Mouse (Mus musculus) layer of hippocampus, adult 9-11 months (tissue): Measurements from ENCODE around the gene Hist1h3f.
A peak's percentile ranks its signal among the peaks of the same experiment; 100 is the strongest.

Source experiments
- DNase-seq: peaks from one replicate; pipeline ENCODE4 v3.0.0; 2022

Hist1h3f gene

DNA sequence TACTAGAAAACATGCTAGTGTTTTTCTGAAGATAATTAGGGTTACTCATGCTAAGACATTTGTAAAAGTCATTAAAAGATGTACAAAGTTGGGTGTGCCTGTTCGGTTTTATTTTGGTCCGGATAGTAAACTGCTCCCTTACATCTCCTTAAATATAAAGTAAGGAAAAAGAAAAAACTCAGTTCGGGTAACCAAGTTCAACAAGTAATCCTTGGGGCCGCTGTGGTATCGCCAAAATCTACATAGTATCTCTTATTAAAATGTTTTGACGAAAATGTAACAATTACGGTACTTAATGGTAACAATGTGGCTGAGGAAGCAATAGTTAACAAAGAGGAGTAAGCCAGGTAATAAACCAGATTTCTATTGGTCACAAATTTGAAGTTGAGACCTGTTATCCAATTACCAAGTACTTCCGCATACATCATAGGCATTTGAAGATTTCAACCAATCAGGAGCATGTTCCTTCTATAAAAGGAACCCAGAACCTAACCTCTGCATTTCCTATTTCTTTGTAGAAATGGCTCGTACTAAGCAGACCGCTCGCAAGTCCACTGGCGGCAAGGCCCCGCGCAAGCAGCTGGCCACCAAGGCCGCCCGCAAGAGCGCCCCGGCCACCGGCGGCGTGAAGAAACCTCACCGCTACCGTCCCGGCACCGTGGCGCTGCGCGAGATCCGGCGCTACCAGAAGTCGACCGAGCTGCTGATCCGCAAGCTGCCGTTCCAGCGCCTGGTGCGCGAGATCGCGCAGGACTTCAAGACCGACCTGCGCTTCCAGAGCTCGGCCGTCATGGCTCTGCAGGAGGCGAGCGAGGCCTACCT lies at the start of gene Hist1h3f:
Gene Hist1h3f, plus strand, starts transcription at position 88 of the 822 bp plus-strand sequence.
- peak; percentile 85 for DNase-seq

DNA sequence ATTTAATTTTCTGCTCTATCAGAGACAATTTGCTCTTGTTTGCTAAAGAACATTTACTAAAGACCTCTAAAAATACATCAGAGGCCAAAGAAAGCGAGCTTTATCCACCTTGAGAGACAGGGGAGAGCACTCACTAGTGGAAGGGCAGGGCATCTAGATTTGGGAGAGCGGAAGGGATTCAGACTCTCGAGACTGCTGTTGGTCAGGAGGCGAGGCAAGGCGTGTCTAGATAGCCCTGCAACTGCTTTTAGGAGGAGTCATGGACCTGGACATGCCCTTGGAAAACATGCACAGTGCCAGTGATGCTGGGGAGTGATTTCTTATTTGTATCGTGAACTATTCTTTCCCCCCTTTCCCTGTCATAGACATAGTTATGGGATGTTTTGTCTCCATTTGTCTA lies 48.3 kb upstream of the Hist1h3f start:
- no peak for DNase-seq

DNA sequence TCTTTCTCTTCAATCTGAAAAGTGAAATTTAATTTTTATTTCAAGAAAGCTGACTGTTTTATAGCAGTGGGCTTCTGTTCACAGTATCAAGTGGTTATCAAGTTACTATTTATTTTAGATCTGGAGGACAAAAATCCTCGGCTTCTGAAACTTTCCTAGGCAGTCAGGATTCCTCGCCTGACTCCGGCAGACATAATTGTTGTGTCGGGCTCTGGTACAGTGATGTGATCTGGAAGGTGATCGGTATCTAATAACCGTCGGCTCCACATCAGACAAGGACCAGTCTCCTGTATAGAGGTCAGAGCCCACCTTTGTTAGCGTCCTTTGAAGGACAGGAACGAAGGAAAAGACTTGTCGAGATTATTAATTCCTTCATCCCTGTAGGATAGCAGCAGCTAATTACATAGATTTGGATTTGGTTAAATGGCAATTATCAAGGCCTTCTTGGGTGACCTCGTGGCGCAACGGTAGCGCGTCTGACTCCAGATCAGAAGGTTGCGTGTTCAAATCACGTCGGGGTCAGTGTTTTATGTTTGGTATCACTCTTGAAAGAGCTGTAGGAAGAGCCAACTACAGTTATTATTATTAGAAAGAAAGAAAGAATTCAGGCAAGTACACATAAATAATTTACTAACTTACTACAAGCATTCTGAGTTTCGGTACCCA lies 46.1 kb upstream of the Hist1h3f start:
- no peak for DNase-seq

DNA sequence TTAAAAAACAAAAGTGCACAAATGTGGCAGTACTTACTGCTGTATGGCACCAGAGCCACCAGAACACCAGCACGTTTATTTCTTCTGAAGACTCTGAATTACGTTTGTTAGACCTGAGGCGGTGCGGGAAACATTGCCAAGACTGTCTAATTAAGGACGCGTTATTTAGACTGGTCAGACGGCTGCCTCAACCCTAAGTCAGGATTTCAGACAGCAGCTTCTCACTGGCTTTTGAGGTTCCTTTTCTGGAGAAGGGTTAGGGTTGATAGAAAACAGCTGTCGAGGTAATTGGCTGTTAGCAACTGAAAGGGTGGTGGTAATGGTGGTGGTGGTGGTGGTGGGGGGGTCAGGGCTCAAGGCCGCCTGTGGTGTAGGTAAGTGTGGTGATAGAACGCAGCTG lies 45.2 kb upstream of the Hist1h3f start:
- DNase-seq = no peak

DNA sequence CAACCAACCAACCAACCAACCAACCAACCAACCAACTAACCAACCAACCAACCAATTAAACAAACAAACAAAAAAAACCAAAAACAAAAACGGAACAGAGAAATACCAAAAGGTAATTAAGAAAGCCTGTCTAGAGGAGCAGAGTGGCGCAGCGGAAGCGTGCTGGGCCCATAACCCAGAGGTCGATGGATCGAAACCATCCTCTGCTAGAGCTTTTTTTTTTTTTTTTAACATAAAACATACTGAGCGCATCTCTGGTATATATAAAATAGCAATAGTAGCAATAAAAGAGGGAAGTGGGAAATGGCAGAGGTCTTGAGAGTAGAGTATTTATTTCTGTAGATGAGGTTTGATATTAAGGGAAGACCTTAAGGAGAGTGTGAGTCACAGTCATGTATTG lies 43.9 kb upstream of the Hist1h3f start:
- no peak for DNase-seq

DNA sequence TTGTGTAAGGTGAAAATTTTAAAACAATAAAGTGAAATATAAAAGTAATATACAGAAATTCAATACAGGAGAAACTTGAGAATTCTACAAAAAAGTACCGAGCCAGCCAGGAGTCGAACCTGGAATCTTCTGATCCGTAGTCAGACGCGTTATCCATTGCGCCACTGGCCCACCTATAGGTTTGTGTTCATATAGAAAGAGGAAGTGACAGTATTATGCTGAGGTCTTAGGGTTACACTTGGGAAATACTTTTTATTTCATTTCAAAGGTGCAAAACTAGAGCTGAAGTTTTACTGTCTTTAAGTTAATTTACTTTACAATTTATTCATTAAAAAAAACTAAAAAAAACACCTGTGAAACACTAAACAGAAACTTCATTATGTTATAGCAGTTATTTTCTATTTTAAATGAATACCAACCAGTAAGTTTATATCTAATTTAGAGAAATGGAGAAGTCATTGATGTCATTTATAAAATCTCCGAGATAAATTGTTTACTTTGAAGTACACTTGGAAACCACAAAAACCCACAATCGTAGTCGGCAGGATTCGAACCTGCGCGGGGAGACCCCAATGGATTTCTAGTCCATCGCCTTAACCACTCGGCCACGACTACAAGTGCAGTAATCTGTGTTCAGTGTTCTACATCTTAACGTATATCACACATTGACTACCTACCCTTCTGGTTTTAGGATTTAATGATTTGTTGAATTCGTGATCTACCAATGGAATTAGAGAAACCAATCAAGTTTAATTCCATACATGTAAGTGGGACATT lies 43.2 kb upstream of the Hist1h3f start:
- peak; percentile 45 for DNase-seq

DNA sequence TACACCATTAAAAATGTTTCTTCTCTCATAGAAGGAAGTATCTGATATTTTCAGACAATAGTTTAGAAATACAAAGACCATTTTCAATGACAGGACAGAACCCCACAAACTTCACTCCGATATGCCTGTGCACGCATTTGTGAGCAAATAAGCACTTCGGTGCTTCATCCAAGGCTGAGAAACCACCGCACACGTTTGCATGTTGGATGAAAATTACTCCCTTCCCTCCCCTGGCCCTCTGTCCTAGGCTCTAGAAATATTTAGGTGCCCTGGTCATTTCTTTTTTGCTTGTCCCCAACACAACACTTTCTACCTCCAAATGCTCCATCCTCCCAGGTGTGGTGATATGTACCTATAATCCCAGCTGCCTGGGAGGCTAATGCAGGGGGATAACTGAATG lies 42.3 kb upstream of the Hist1h3f start:
- no peak for DNase-seq

DNA sequence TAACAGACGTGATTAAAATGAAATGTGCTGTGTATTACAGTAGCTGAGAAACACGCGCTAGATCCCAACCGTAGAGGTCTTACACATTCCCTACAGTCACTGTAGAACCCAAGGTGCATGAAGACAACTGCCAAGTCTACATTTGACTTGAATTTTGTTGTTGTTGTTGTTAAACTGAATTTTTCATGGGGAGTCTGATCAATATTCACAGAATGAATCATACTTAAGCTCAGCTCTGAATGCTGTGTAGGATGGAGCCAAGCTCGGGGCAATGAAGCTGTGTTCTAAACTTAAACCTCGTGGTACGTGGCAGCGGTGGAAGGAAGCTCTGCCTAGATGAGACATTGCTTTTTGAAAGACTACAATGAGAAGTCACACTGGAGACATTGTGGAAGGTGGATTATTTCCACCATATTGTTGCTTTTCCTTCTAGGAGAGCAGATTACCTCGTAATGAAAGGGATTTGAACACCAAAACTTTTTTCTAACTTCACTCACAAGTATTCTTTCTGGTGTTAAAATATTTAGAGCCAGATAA lies 41.8 kb upstream of the Hist1h3f start:
- DNase-seq = no peak

DNA sequence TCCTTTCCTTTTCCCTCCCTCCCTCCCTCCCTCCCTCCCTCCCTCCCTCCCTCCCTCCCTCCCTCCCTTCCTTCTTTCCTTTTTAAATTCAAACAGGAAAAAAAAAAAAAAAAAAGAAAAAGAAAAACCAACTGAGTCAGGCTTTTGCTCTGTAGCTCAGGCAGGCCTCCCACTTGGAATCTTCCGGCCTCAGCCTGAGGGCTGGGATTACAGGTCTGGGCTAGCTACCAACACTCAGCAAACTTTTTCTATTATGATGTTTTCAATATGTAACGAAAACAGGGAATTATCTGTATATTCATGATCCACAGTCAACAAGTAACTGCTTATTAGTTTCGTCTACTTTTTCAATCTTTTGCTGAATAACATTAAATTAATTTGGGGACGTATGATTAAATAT lies 40.9 kb upstream of the Hist1h3f start:
- no peak for DNase-seq

DNA sequence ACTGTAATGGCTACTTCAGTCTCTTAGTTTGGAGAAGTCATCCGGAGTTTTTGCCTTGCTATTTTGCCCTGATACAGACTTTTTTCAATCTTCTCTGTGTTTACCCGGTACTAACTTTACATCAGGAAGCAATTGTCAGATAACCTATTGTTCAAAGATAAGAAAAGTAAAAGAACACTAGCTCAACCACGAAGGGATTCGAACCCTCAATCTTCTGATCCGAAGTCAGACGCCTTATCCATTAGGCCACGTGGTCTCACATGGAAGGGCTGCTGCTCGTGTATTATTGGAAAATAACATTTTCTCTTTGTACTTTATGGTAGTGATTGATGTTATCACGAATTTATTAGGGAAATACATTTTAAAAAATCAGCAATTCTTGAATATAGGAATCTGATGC lies 40.1 kb upstream of the Hist1h3f start:
- DNase-seq = no peak

DNA sequence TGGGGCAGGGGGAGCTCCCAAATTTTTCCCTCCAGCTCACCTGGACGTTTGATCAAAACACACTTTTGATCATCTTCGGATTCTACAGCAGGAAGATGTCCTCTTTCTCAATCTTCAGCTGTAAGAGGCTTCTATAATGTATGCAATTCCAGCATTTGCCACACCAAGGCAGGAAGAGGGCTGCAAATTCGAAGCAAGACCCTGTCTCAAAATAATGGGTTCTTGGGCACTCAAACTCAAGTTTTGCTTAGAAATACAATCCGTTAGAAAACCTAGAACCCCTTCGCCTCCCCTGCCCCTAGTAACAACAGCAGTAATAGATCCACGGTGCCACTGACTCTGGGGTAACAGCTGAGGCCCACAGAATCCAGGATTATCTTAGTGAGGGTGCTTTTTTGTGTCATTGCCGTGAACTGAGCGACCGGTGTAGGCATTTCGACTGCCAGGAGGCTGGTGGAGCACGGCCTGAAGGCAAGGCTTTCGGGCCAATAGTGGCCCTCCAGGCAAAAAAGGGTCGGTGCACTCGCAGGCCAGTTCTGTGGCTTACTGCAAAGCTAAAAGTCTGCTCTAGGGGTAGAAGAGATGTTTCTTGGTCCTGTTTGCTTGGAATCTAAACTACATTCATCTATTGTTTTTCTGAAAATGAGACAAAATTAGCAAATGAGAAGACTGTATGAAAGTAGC lies 38.0 kb upstream of the Hist1h3f start:
- no peak for DNase-seq

DNA sequence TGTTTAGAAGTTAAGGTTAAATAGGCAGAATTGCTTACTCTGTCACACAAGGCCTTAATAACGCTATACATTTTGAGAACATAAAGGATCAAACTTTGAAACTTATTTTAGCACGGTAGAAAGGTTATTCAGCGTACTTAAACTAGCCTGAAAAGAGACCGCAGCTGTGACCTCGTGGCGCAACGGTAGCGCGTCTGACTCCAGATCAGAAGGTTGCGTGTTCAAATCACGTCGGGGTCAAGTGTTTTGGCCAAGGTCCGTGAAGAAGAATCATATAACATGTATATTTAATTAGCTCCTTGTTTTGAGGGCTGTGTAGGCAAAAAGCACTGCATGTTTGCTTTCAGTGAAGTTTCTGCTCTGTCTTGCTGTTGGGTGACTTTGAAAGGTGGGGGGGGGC lies 37.5 kb upstream of the Hist1h3f start:
- DNase-seq = no peak

DNA sequence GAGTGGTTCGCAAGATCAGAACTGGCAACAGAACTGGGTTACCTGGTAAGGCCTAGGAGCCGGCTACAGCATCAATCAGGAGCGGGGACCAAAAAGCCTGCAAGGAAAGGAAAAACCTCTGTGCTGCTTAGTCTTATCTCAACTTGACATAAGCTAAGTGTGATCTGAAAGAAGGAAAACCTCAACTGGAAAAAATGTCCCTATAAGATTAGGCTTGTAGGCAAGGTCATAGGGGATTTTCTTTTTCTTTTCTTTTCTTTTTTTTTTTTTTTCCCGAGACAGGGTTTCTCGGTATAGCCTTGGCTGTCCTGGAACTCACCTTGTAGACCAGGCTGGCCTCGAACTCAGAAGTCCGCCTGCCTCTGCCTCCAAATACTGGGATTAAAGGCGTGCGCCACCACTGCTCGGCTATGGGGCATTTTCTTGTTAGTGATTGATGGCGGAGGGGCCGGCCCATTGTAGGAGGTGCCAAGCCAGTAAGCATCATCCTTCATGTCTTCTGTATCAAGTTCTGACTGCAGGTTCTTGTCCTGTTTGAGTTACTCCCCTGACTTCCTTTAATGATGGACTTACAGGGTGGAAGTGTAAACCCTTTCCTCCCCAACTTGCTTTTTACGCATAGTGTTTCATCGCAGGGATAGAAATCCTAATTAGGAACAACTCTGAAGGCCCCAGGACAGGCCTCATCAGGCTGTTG lies 36.9 kb upstream of the Hist1h3f start:
- DNase-seq = no peak

DNA sequence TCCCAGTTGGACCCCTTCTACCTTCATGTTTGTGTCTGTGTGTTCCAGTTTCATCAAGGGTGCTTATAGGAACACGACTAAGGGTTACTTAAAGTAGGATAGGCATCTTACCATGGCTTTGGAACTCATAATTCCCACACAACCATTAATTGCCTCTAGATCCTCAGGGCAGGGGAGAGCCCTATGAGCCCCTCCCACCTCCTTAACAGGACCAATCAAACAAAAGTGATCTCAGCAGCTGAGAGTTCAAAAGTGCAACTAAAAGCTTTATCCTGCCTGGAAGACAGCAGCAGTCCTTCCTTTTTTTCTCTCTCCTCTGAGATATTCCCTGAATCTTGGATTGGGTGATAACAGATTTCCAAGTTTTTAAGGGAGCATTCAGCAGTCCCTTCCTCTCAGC lies 33.7 kb upstream of the Hist1h3f start:
- no peak for DNase-seq

DNA sequence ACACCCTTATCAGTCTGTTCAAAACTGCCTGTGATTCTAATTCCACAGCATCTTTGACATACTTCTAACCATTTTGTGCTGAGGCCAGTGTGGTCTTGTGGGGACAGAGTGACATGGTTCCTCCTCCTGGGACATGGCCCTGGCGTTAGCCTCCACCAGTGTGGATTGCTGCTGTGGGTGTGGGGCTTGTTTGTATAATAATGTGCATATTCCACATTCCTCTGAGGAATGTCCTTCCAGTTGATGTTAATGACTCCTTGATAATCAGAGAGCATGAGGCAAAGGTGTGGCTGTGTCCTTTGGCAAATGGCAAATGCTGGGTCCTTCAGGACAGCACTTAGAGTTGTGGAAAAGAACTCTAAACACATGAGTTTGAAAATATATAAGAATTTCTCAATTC lies 30.3 kb upstream of the Hist1h3f start:
- DNase-seq = no peak

DNA sequence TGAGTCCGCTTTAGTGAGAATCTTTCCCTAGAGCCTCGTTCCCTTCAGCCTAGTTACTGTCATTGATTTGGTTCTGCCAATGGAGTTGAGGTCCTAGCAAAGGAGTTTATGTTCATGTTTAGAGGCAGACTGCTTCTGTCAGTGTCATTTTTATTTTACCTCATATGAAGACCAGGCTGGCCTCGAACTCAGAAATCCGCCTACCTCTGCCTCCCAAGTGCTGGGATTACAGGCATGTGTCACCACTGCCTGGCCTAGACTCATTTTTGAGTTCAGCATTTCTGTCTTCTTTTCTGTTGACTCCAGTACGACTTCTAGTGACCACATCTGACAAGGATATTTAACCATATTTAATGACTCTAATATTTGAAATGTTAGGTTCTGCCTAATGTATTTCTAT lies 28.6 kb upstream of the Hist1h3f start:
- DNase-seq = no peak

DNA sequence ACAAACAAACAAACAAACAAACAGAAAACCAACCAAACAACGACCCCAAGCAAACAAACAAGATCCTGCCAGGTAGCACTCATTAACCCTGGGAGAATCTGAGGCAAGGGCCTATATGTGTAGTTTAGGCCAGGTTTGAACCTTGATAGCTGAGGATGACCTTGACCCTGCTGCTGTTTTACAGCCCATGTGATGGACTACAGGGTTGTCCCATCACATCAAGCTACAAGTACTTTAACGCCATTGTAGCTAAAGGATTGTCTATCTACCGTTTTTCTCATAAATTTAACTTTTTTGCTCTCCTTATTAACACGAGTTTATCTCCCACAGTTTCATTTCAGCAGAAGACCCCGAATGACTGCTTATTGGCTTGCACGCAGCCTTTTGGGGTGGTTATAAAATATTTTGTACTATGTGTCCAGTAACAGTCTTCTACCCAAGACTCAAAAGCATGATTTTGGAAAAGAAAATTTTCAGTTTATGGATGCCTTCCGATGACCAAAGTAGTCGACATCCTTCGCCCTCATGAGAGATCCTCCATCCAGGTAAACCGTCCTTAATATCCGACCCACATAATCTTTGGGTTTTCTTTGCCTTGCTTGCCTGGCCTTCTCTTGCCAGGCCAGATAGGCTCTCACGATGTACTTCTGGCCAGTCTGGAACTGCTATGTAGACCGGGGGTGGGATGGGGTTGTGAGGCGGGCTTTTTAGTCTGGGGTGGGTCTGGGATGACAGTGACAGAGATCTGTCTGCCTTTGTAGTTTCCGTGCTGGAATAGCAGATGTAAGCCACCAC lies 27.8 kb upstream of the Hist1h3f start:
- DNase-seq = no peak

DNA sequence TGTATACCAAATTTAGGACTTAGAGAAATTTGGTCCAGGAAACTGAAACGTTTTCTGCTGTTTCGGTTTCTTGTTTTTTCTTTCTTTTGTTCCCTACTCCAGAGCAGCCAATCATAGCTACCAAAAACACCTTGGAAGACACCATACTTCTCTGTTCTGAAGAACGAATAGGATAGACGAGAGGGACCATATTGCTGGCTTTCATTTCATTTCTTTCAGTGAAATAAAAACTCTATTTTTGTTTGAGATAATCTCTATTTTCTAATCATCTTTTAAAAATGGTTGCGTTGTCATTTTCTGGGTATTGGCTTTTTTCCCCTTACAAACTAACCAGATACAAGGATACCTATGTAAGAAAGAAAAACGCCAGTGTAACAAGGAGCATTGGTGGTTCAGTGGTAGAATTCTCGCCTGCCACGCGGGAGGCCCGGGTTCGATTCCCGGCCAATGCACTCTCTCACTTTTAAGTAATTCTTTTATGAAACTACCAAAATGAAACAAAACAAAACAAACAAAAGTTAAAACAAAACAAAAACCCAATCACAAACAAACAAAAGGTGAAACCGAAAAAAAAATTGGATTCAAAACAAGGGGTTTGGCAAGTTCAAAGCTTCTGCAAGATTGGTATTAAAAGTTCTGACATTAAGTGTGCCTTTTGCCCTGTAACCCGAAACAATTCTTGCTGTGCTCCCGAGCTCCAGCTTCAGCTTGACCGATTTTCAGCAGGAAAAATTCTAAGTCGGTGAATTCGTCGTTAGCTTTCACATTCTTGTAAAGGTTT lies 26.8 kb upstream of the Hist1h3f start:
- DNase-seq = no peak

DNA sequence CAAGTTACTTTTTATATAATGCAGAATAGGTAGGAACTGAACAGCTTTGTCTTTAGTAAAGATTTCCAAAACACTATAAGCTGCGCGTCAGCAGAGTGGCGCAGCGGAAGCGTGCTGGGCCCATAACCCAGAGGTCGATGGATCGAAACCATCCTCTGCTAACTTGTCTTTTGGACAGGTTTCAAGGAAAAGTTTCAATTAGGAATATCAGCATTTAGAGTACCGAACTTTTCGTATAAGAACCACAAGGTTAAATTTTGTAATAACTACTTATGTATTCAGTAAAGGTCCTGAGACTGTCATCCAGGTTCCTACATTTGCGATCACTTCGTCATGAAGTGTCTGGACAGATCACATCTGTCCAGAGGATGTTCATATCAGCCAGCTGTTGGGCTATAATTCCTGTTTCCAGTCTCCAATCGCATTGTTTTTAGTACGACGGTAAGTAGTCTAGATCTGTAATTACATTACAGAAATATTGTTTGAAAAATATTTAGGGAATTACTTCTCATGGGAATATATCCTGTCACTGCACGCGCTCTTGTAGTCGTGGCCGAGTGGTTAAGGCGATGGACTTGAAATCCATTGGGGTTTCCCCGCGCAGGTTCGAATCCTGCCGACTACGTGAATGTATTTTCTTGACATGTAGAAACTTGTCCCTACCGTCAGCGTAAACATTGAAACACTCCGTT lies 26.1 kb upstream of the Hist1h3f start:
- peak; percentile 87 for DNase-seq

DNA sequence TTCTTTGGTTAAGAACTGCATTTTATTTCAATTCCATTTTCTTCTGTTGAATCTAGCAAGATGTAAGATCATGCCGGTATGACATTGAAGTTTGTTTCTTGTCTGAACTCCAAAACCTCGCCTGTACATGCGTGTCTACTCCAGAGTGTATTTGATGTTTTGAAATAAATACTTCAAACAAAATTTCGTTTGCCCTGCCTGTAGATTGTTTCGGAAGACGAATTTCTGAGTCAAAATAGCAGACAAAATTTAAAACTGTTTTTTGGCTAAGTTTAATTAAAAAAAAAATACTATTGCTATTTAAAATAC lies 25.6 kb upstream of the Hist1h3f start:
- no peak for DNase-seq
